Mouse (Mus musculus): ENCODE results near the gene Leprot. TPM values are rescaled to one million over a fixed set of nuclear protein-coding genes. Genes with fewer than 3 reads are reported as not detected.

Gene Leprot
- total and polyA plus RNA-seq, 3 experiments: 51.5 to 51.7 TPM; not detected in 1

- TF ChIP-seq SMC3 (IDR thresholded peaks at IDR 0.05; ENCODE audit: low read depth, low read length): no peak
- TF ChIP-seq MEF2A (IDR thresholded peaks at IDR 0.05; ENCODE audit: extremely low read depth, insufficient replicate concordance, low read depth, low read length, poor library complexity, severe bottlenecking): no peak
- TF ChIP-seq JUND (IDR thresholded peaks at IDR 0.05; ENCODE audit: low read depth, low read length): no peak
- no peak for TF ChIP-seq ZNF384 (IDR thresholded peaks at IDR 0.05; ENCODE audit: low read depth, low read length)
- 0 out of 2 replicates have a peak, but pooled peaks have one; percentile 27 for TF ChIP-seq TBP (IDR thresholded peaks at IDR 0.05; ENCODE audit: low read depth, low read length)
- no peak for TF ChIP-seq BHLHE40 (IDR thresholded peaks at IDR 0.05; ENCODE audit: borderline replicate concordance, low read depth, low read length)
- no peak for TF ChIP-seq GABPA (IDR thresholded peaks at IDR 0.05; ENCODE audit: low read depth, low read length)
- peak; percentile 93 for TF ChIP-seq ETS1 (IDR thresholded peaks at IDR 0.05; ENCODE audit: low read depth, low read length)
- TF ChIP-seq POLR2AphosphoS5 (IDR thresholded peaks at IDR 0.05; ENCODE audit: borderline replicate concordance, low read depth, low read length): no peak
- TF ChIP-seq POLR2A (IDR thresholded peaks at IDR 0.05; ENCODE audit: control insufficient read depth in 1 of 2, insufficient read depth in 1 of 2, low read depth in 1 of 2, low read length in 2 of 2, poor library complexity in 1 of 2): no peak; a peak in 1 of 4 replicates
- TF ChIP-seq CHD2 (IDR thresholded peaks at IDR 0.05; ENCODE audit: low read length): no peak
- peak; percentile 91 for TF ChIP-seq SIN3A (IDR thresholded peaks at IDR 0.05; ENCODE audit: low read length)
- peak; percentile 95 for TF ChIP-seq TAL1 (IDR thresholded peaks at IDR 0.05; ENCODE audit: low read length)
- TF ChIP-seq UBTF (IDR thresholded peaks at IDR 0.05; ENCODE audit: borderline replicate concordance, insufficient read depth, low read depth, low read length): no peak
- TF ChIP-seq CTCF (IDR thresholded peaks at IDR 0.05 in 2 of 3, conservative IDR thresholded peaks at IDR 0.05 in 1 of 3; ENCODE audit: control insufficient read depth in 1 of 3, insufficient read depth in 1 of 3, low read depth in 2 of 3, low read length in 3 of 3, poor library complexity in 1 of 3, severe bottlenecking in 1 of 3): no peak
- peak; percentile 93 for TF ChIP-seq GATA1 (IDR thresholded peaks at IDR 0.05; ENCODE audit: low read depth, low read length)
- 0 out of 2 replicates have a peak, but pooled peaks have one; percentile 29 for TF ChIP-seq HCFC1 (IDR thresholded peaks at IDR 0.05; ENCODE audit: low read depth, low read length)
- TF ChIP-seq MXI1 (IDR thresholded peaks at IDR 0.05; ENCODE audit: low read depth, low read length): peak; percentile 9
- TF ChIP-seq RAD21 (IDR thresholded peaks at IDR 0.05; ENCODE audit: low read depth, low read length): no peak
- no peak for TF ChIP-seq USF2 (IDR thresholded peaks at IDR 0.05; ENCODE audit: borderline replicate concordance in 1 of 2, insufficient read depth in 1 of 2, low read depth in 1 of 2, low read length in 2 of 2)
- TF ChIP-seq USF1 (IDR thresholded peaks at IDR 0.05; ENCODE audit: low read depth, low read length): no peak
- TF ChIP-seq KAT2A (conservative IDR thresholded peaks at IDR 0.05; ENCODE audit: low read depth, low read length): no peak; the same call in 1 of the 2 replicates
Observed at GRCm38 (mm10) chr4:101654788-101655414, 7.4 kb downstream of the Leprot start (continued).

- H3K79me2 ChIP-seq (ENCODE audit: control insufficient read depth, insufficient read depth, low read length, poor library complexity): peaks cover 28% of the 10 kb centered on the region
- peak overlapping the region in 1 of 2 experiments; percentile 4; a peak in 2 of 4 replicates for H3K4me3 ChIP-seq (ENCODE audit: control insufficient read depth in 1 of 2, insufficient read depth in 1 of 2, low read depth in 2 of 2, low read length in 2 of 2)
- peak overlapping the region; percentile 99 for H3K27ac ChIP-seq (ENCODE audit: control insufficient read depth, low read depth, low read length)
- H3K9me3 ChIP-seq (replicated peaks; ENCODE audit: insufficient read depth, low read length): no peaks in the 10 kb centered on the region
- DNase-seq (ENCODE audit: low read depth, low spot score): peak; percentile 91
- peaks cover 19 to 60% of the 10 kb centered on the region in 2 experiments for H3K36me3 ChIP-seq (ENCODE audit: control insufficient read depth in 1 of 2, insufficient read depth in 2 of 2, low read length in 2 of 2)
- peaks cover 38 to 50% of the 10 kb centered on the region in 2 experiments for H3K4me1 ChIP-seq (ENCODE audit: control insufficient read depth in 1 of 2, insufficient read depth in 2 of 2, low read length in 2 of 2)
- no peaks in the 10 kb centered on the region for H3K27me3 ChIP-seq (ENCODE audit: control insufficient read depth in 1 of 2, insufficient read depth in 2 of 2, low read length in 2 of 2)
- H3K9ac ChIP-seq (ENCODE audit: control insufficient read depth, low read depth, low read length, poor library complexity, severe bottlenecking): peak overlapping the region; percentile 66
- TF ChIP-seq ETS1 (IDR thresholded peaks at IDR 0.05; ENCODE audit: low read depth, low read length): peak; percentile 84
- TF ChIP-seq POLR2AphosphoS5 (IDR thresholded peaks at IDR 0.05; ENCODE audit: borderline replicate concordance, low read depth, low read length): no peak
- no peak for TF ChIP-seq SMC3 (IDR thresholded peaks at IDR 0.05; ENCODE audit: low read depth, low read length)
- no peak for TF ChIP-seq USF1 (IDR thresholded peaks at IDR 0.05; ENCODE audit: low read depth, low read length)
- peak; percentile 87 for TF ChIP-seq GATA1 (IDR thresholded peaks at IDR 0.05; ENCODE audit: low read depth, low read length)
- TF ChIP-seq TBP (IDR thresholded peaks at IDR 0.05; ENCODE audit: low read depth, low read length): peak; percentile 73
- no peak for TF ChIP-seq ZKSCAN1 (IDR thresholded peaks at IDR 0.05; ENCODE audit: low read depth, low read length)
- peak; percentile 4; the same call in 1 of the 2 replicates for TF ChIP-seq SIN3A (IDR thresholded peaks at IDR 0.05; ENCODE audit: low read length)
- no peak for TF ChIP-seq BHLHE40 (IDR thresholded peaks at IDR 0.05; ENCODE audit: borderline replicate concordance, low read depth, low read length)
- no peak for TF ChIP-seq HCFC1 (IDR thresholded peaks at IDR 0.05; ENCODE audit: low read depth, low read length)
- TF ChIP-seq E2F4 (IDR thresholded peaks at IDR 0.05; ENCODE audit: borderline replicate concordance, low read depth, low read length): no peak
- TF ChIP-seq ZNF384 (IDR thresholded peaks at IDR 0.05; ENCODE audit: low read depth, low read length): no peak
- TF ChIP-seq USF2 (IDR thresholded peaks at IDR 0.05; ENCODE audit: borderline replicate concordance in 1 of 2, insufficient read depth in 1 of 2, low read depth in 1 of 2, low read length in 2 of 2): no peak
- TF ChIP-seq MAFK (IDR thresholded peaks at IDR 0.05; ENCODE audit: borderline replicate concordance, low read depth, low read length): no peak
- peak; percentile 72 for TF ChIP-seq TCF12 (IDR thresholded peaks at IDR 0.05; ENCODE audit: low read depth, low read length)
- TF ChIP-seq JUND (IDR thresholded peaks at IDR 0.05; ENCODE audit: low read depth, low read length): no peak
- no peak; the same call in 1 of the 2 replicates for TF ChIP-seq NELFE (IDR thresholded peaks at IDR 0.05; ENCODE audit: low read depth, low read length)
- TF ChIP-seq CTCF (IDR thresholded peaks at IDR 0.05 in 2 of 3, conservative IDR thresholded peaks at IDR 0.05 in 1 of 3; ENCODE audit: control insufficient read depth in 1 of 3, insufficient read depth in 1 of 3, low read depth in 2 of 3, low read length in 3 of 3, poor library complexity in 1 of 3, severe bottlenecking in 1 of 3): no peak
- TF ChIP-seq ZMIZ1 (IDR thresholded peaks at IDR 0.05; ENCODE audit: low read depth, low read length): no peak
- TF ChIP-seq POLR2A (IDR thresholded peaks at IDR 0.05; ENCODE audit: control insufficient read depth in 1 of 2, insufficient read depth in 1 of 2, low read depth in 1 of 2, low read length in 2 of 2, poor library complexity in 1 of 2): peak in 1 of 2 experiments; percentile 49; a peak in 2 of 4 replicates
- TF ChIP-seq ELF1 (IDR thresholded peaks at IDR 0.05; ENCODE audit: low read depth, low read length): no peak
Observed at GRCm38 (mm10) chr4:101655415-101655790, 7.9 kb downstream of the Leprot start.

Data from MEL (cell line).